Mouse (Mus musculus): ENCODE measurements around the gene Nr1h2. TPM values are rescaled to one million over a fixed set of nuclear protein-coding genes. Genes with fewer than 3 reads are reported as not detected.

The Nr1h2 gene
- polyA plus RNA-seq, 1 experiment from 2014 or later = 57.8 TPM

DNA sequence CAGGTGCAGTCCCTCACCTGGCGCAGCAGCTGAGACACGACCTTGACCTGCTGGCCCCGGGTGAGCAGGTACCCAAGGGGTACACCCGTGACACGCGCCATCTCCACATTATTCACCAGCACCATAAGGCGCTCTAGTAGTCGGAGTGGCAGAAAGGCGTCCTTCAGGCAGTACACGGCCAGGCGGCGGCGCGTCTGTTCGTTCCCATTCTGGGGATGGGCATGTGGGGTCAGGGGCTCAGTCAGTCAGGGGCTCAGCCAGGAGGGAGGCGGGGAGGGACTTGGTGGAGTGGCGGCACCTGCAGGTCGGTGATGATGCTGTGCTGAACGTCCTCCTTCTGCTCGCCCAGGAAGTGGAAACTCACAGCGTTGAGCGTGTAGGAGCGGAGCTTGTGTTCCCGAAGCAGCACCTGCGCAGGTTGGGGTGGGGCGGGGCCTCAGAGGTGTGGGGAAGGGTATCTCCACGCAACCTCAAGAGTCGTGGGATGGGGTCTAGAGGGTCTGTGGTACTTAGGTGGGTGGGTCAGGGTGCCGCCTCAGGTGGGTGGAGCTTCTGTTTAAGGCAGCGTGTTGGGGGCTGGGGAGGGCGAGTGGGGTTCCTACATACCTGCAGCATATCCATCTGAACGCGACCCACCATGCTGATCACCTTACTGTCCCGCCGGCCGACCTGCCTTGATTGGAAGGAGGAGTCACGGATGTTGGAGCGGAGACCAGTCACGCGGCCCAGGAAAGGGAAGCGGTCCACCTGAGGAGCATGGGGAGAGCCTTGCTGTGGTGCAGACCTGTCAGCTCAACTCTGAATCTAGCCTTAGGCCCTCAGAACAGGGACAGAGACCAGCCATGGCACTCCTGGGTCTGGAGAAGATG lies 14.8 kb downstream of the Nr1h2 start:
- Histone ChIP-seq H3K27me3 (ENCODE audit: control insufficient read depth, insufficient read depth, low read length) (no peaks in the 10 kb centered on the region), H3K27ac (replicated peaks in 1 of 2; ENCODE audit: control insufficient read depth in 1 of 2, insufficient read depth in 1 of 2, low read depth in 2 of 2, low read length in 2 of 2) (no peak overlapping the region), H3K36me3 (ENCODE audit: control insufficient read depth, insufficient read depth, low read length) (peaks cover 91% of the 10 kb centered on the region), H3K9ac (ENCODE audit: low read length) (no peak overlapping the region), H3K4me2 (ENCODE audit: low read length) (no peak overlapping the region), H3K4me1 (ENCODE audit: control insufficient read depth in 2 of 2, insufficient read depth in 2 of 2, low read length in 2 of 2) (peaks cover 2 to 10% of the 10 kb centered on the region in 2 experiments; a peak in 1 of 4 replicates), H3K9me3 (ENCODE audit: control insufficient read depth, low read length) (no peaks in the 10 kb centered on the region), H3K4me3 (ENCODE audit: control insufficient read depth in 1 of 2, insufficient read depth in 1 of 2, low read depth in 1 of 2, low read length in 2 of 2) (no peak overlapping the region)
- ATAC-seq (ENCODE audit: insufficient number of reproducible peaks, insufficient read depth, low FRiP score, low read depth) = no peak
- WGBS = 88% methylated on average over 40 of the region's 41 CpGs

GRCm38 (mm10) chr7:44537496-44537895 lies 16.3 kb downstream of the Nr1h2 start:
- no peak overlapping the region for H3K4me3 ChIP-seq (ENCODE audit: control insufficient read depth in 1 of 2, insufficient read depth in 1 of 2, low read depth in 1 of 2, low read length in 2 of 2)
- no peaks in the 10 kb centered on the region for H3K27me3 ChIP-seq (ENCODE audit: control insufficient read depth, insufficient read depth, low read length)
- no peak for ATAC-seq (ENCODE audit: insufficient number of reproducible peaks, insufficient read depth, low FRiP score, low read depth)
- no peak overlapping the region for H3K9ac ChIP-seq (ENCODE audit: low read length)
- H3K4me2 ChIP-seq (ENCODE audit: low read length) = no peak overlapping the region
- no peak overlapping the region for H3K27ac ChIP-seq (replicated peaks in 1 of 2; ENCODE audit: control insufficient read depth in 1 of 2, insufficient read depth in 1 of 2, low read depth in 2 of 2, low read length in 2 of 2)
- 90% methylated on average over 13 of the region's 13 CpGs for WGBS
- no peaks in the 10 kb centered on the region for H3K9me3 ChIP-seq (ENCODE audit: control insufficient read depth, low read length)
- H3K36me3 ChIP-seq (ENCODE audit: control insufficient read depth, insufficient read depth, low read length) = peaks cover 98% of the 10 kb centered on the region
- H3K4me1 ChIP-seq (ENCODE audit: control insufficient read depth in 2 of 2, insufficient read depth in 2 of 2, low read length in 2 of 2) = peaks cover 2 to 10% of the 10 kb centered on the region in 2 experiments; a peak in 1 of 4 replicates

- ATAC-seq (ENCODE audit: insufficient number of reproducible peaks, insufficient read depth, low FRiP score, low read depth) = no peak
- Histone ChIP-seq H3K4me1 (ENCODE audit: control insufficient read depth in 2 of 2, insufficient read depth in 2 of 2, low read length in 2 of 2) (peaks cover 2 to 10% of the 10 kb centered on the region in 2 experiments; a peak in 1 of 4 replicates), H3K4me3 (ENCODE audit: control insufficient read depth in 1 of 2, insufficient read depth in 1 of 2, low read depth in 1 of 2, low read length in 2 of 2) (no peak overlapping the region), H3K9ac (ENCODE audit: low read length) (no peak overlapping the region), H3K36me3 (ENCODE audit: control insufficient read depth, insufficient read depth, low read length) (peaks cover 95% of the 10 kb centered on the region), H3K27me3 (ENCODE audit: control insufficient read depth, insufficient read depth, low read length) (no peaks in the 10 kb centered on the region), H3K9me3 (ENCODE audit: control insufficient read depth, low read length) (no peaks in the 10 kb centered on the region), H3K4me2 (ENCODE audit: low read length) (no peak overlapping the region), H3K27ac (replicated peaks in 1 of 2; ENCODE audit: control insufficient read depth in 1 of 2, insufficient read depth in 1 of 2, low read depth in 2 of 2, low read length in 2 of 2) (no peak overlapping the region; a peak in 1 of 4 replicates)
- WGBS = 67% methylated on average over 7 of the region's 7 CpGs
These were observed 16.7 kb downstream of the Nr1h2 start for GRCm38 (mm10) chr7:44537009-44537408.

- whole genome bisulfite sequencing = 57% methylated on average over 6 of the region's 6 CpGs
- Histone ChIP-seq H3K36me3 (ENCODE audit: control insufficient read depth, insufficient read depth, low read length) (peaks cover 90% of the 10 kb centered on the region), H3K4me3 (ENCODE audit: control insufficient read depth in 1 of 2, insufficient read depth in 1 of 2, low read depth in 1 of 2, low read length in 2 of 2) (no peak overlapping the region), H3K27ac (replicated peaks in 1 of 2; ENCODE audit: control insufficient read depth in 1 of 2, insufficient read depth in 1 of 2, low read depth in 2 of 2, low read length in 2 of 2) (no peak overlapping the region; a peak in 1 of 4 replicates), H3K9me3 (ENCODE audit: control insufficient read depth, low read length) (no peaks in the 10 kb centered on the region), H3K27me3 (ENCODE audit: control insufficient read depth, insufficient read depth, low read length) (no peaks in the 10 kb centered on the region), H3K4me2 (ENCODE audit: low read length) (no peak overlapping the region), H3K4me1 (ENCODE audit: control insufficient read depth in 2 of 2, insufficient read depth in 2 of 2, low read length in 2 of 2) (peaks cover 2 to 10% of the 10 kb centered on the region in 2 experiments; a peak in 1 of 4 replicates), H3K9ac (ENCODE audit: low read length) (no peak overlapping the region)
- ATAC-seq (ENCODE audit: insufficient number of reproducible peaks, insufficient read depth, low FRiP score, low read depth) = no peak
These were observed 17.2 kb downstream of the Nr1h2 start for GRCm38 (mm10) chr7:44536590-44536968.

DNA sequence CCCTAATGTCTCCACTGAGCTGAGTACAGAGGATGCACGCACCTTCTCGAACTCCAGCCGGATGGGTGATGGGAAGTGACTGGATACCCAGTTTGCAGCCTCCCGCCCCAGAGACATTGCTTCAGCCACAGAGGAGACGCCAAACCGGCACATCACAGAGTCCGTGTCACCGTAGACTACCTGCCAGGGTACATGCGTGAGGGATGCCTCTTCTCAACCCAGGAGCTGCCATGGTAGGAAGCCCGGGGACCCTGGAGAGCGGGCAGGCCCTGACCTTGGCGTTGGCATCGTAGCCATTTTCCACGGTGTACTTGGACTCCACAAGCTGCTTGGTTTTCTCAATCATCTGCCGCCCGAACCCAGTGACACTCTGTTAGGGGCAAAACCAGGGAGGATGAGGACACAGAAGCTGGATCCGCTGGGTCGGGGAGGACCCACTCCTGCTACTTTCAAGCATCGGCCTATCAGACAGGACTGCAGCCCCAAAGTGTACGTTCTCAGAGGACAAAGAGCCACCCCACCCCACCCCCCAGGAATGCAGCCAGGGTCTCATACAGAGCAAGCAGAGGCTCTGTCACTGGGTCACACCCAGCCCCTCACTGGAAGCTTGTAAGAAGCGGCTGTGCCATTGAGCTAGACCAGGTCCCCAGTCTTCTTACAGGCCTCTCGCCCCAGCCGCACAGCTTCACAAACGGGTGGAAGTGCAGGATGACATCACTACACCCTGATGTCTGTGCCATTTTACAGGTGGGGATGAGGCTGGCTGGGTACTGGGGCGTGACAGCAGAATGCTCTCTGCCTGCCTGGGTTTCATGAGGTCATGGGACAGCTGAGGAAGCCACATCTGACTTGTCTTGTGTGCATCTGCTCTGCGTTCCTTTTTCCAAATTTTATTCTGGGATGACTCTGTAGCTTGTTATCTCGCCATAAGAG lies 17.8 kb downstream of the Nr1h2 start:
- no peaks in the 10 kb centered on the region for H3K9me3 ChIP-seq (ENCODE audit: control insufficient read depth, low read length)
- peaks cover 84% of the 10 kb centered on the region for H3K36me3 ChIP-seq (ENCODE audit: control insufficient read depth, insufficient read depth, low read length)
- H3K4me2 ChIP-seq (ENCODE audit: low read length) = no peak overlapping the region
- peaks cover 2 to 10% of the 10 kb centered on the region in 2 experiments; a peak in 1 of 4 replicates for H3K4me1 ChIP-seq (ENCODE audit: control insufficient read depth in 2 of 2, insufficient read depth in 2 of 2, low read length in 2 of 2)
- H3K27ac ChIP-seq (replicated peaks in 1 of 2; ENCODE audit: control insufficient read depth in 1 of 2, insufficient read depth in 1 of 2, low read depth in 2 of 2, low read length in 2 of 2) = no peak overlapping the region
- 87% methylated on average over 27 of the region's 27 CpGs for WGBS
- no peak overlapping the region for H3K9ac ChIP-seq (ENCODE audit: low read length)
- ATAC-seq (ENCODE audit: insufficient number of reproducible peaks, insufficient read depth, low FRiP score, low read depth) = no peak
- H3K4me3 ChIP-seq (ENCODE audit: control insufficient read depth in 1 of 2, insufficient read depth in 1 of 2, low read depth in 1 of 2, low read length in 2 of 2) = no peak overlapping the region
- no peaks in the 10 kb centered on the region for H3K27me3 ChIP-seq (ENCODE audit: control insufficient read depth, insufficient read depth, low read length)

DNA sequence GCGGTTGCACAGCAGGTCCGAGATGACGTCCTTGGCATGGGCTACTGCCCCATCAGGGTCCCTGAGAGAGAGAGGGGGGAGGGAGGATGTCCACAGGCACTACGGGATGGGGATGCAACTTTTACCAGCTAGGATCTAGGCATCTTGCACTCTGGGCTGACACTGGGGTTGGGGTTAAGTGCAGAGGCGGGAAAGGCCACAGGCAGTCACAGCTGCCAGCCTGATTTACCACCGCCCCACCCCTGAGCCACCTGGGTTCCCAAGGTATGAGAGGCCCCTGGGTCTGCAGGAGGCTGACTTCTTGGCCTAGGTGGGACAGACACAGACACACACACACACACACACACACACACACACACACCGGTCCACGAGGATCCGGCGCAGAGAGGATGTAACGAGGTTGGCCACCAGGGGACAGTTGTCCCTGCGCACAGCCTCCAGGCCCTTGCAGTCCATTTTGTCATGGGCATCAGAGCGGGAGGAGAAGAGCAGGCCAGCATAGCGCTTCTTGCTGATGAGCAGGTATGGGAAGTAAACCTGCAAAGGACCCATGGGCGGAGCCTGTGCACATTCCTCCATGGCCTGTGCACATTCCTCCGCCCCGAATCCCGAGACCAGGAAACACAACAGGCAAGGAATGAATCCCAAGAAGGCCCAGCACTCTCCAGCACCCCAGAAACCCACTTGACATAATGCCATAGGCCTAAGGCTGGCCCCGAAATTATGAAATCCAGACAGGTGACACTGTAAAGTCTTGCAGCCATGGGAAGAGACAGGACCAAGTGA lies 18.9 kb downstream of the Nr1h2 start:
- Histone ChIP-seq H3K27ac (replicated peaks in 1 of 2; ENCODE audit: control insufficient read depth in 1 of 2, insufficient read depth in 1 of 2, low read depth in 2 of 2, low read length in 2 of 2) (no peak overlapping the region), H3K4me1 (ENCODE audit: control insufficient read depth in 2 of 2, insufficient read depth in 2 of 2, low read length in 2 of 2) (peaks cover 2 to 10% of the 10 kb centered on the region in 2 experiments; a peak in 1 of 4 replicates), H3K27me3 (ENCODE audit: control insufficient read depth, insufficient read depth, low read length) (0 out of 2 replicates have a peak, but pooled peaks cover 4% of the 10 kb centered on the region), H3K9me3 (ENCODE audit: control insufficient read depth, low read length) (no peaks in the 10 kb centered on the region), H3K36me3 (ENCODE audit: control insufficient read depth, insufficient read depth, low read length) (peaks cover 73% of the 10 kb centered on the region), H3K4me3 (ENCODE audit: control insufficient read depth in 1 of 2, insufficient read depth in 1 of 2, low read depth in 1 of 2, low read length in 2 of 2) (no peak overlapping the region), H3K9ac (ENCODE audit: low read length) (no peak overlapping the region), H3K4me2 (ENCODE audit: low read length) (no peak overlapping the region)
- no peak for ATAC-seq (ENCODE audit: insufficient number of reproducible peaks, insufficient read depth, low FRiP score, low read depth)
- 87% methylated on average over 19 of the region's 19 CpGs for WGBS

GRCm38 (mm10) chr7:44534242-44534641 lies 19.5 kb downstream of the Nr1h2 start:
- WGBS = 90% methylated on average over 13 of the region's 13 CpGs
- Histone ChIP-seq H3K4me1 (ENCODE audit: control insufficient read depth in 2 of 2, insufficient read depth in 2 of 2, low read length in 2 of 2) (peaks cover 2 to 10% of the 10 kb centered on the region in 2 experiments; a peak in 1 of 4 replicates), H3K4me2 (ENCODE audit: low read length) (no peak overlapping the region), H3K4me3 (ENCODE audit: control insufficient read depth in 1 of 2, insufficient read depth in 1 of 2, low read depth in 1 of 2, low read length in 2 of 2) (no peak overlapping the region), H3K9ac (ENCODE audit: low read length) (no peak overlapping the region), H3K36me3 (ENCODE audit: control insufficient read depth, insufficient read depth, low read length) (peaks cover 67% of the 10 kb centered on the region), H3K27ac (replicated peaks in 1 of 2; ENCODE audit: control insufficient read depth in 1 of 2, insufficient read depth in 1 of 2, low read depth in 2 of 2, low read length in 2 of 2) (no peak overlapping the region), H3K9me3 (ENCODE audit: control insufficient read depth, low read length) (no peaks in the 10 kb centered on the region), H3K27me3 (ENCODE audit: control insufficient read depth, insufficient read depth, low read length) (peaks cover 6% of the 10 kb centered on the region)
- no peak for ATAC-seq (ENCODE audit: insufficient number of reproducible peaks, insufficient read depth, low FRiP score, low read depth)
